Mouse (Mus musculus) small intestine, adult 2 months (tissue): Measurements from ENCODE around the gene Clic4.

Experiments
- CTCF ChIP-seq: fragments of 200-500 bp; IDR thresholded peaks from 2 replicates; pipeline ENCODE4 v1.5.1; 2012; ENCODE audit warnings: low read depth, mild to moderate bottlenecking, control low read depth, inconsistent platforms, low read length, moderate library complexity, mixed read lengths; ENCODE audit not compliant: insufficient replicate concordance, insufficient read length; ENCODE audit errors: extremely low read depth
- POLR2A ChIP-seq: fragments of 200-500 bp; IDR thresholded peaks from 2 replicates; pipeline ENCODE4 v1.6.1; 2012; ENCODE audit warnings: low read depth, mild to moderate bottlenecking, control low read depth, inconsistent platforms, low read length, moderate library complexity

DNA sequence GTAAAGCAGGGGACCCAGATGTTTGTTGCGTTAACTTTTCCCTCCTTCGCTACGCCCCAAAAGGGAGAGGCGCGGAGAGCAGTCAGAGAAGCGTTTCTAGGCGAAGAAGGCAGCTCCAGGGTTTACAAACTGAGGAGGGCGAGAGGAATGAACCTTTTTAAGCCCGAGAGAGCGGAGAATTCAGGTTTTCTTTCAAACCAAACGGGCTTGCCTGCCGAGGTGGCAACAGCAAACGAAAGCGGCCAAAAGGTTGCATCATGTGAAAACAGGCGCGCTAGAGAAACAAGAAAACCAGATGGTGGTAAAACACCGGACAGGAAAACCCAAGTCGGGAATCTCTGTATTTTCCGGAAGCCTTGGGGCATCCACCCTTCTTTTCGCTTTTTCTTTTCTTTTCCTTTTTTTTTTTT is 1.2 kb downstream of the Clic4 start:
- no peak for TF ChIP-seq POLR2A
- TF ChIP-seq CTCF = peak; percentile 14; the same call in 1 of the 2 replicates
